9 mouse cellular contexts compared by ENCODE assay signal in the genomic region with DNA sequence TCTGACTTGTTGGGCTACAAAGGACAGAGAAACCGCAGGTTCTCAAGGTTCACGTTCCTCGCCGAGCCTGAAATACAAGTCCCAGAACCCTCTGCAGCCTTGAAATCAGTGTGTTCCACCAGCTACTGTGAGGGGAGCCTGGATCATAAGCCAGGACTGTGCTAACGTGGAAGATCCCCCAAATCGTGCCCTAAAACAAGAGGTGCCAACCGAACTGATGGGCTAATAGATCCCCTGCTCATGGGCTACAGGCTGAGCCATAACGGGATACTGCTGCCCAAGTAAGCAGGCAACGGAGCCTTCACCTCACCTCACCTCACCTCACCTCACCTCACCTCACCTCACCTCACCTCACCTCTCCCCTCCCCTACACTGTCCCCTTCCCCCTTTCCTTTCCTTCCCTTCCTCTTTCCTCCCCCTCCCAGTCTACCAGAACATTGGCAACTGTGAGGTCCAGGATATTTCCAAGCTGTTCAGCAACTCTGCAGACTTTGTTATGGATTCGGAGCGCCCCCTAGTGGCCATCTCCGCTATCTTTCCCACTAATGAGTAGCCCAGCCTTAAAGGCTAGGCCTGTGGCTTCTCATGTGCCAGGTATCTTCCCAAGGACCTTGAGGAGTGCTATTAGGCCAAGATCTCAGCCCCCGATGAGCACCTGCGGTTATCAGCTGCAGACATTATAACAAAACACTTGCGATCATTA. TPM values are rescaled to one million over a fixed set of nuclear protein-coding genes. Genes with fewer than 3 reads are reported as not detected.
DNase-seq lines count a peak whose midpoint lies in the region; ATAC-seq and TF ChIP-seq lines count a peak whose summit lies in the region.
"Had no signal": no experiment of that assay in that cellular context is flagged by ENCODE, and none has a peak within 500 bp of the region (broad histone marks: within the 10 kb centered on the region; RNA-seq: fewer than 3 reads in every experiment).

No protein-coding gene starts in this region.

- no peaks in the 10 kb centered on the region for H3K4me1 ChIP-seq in forebrain, embryonic 14.5 days (ENCODE audit: control insufficient read depth, insufficient read depth, low read length)
- H3K4me1 ChIP-seq in lung, embryonic 16.5 days (replicated peaks; ENCODE audit: control insufficient read depth, insufficient read depth, low read length) = peaks cover 7% of the 10 kb centered on the region; the same call in 1 of the 2 replicates

- H3K9ac ChIP-seq in forebrain, embryonic 14.5 days (ENCODE audit: low read length) = no peak overlapping the region
- H3K9ac ChIP-seq in lung, embryonic 16.5 days (ENCODE audit: low read length) = no peak overlapping the region

- TF ChIP-seq CTCF in layer of hippocampus, adult 2 months (conservative IDR thresholded peaks at IDR 0.05) = peak; percentile 84

- H3K36me3 ChIP-seq in forebrain, embryonic 14.5 days (ENCODE audit: control insufficient read depth, insufficient read depth, low read length) = no peaks in the 10 kb centered on the region
- H3K36me3 ChIP-seq in lung, embryonic 16.5 days (ENCODE audit: control insufficient read depth, insufficient read depth, low read length) = no peaks in the 10 kb centered on the region

- peak; percentile 83; the same call in 1 of the 2 replicates for ATAC-seq in cerebellum, adult (ENCODE audit: insufficient number of reproducible peaks, low FRiP score, low TSS enrichment)
- peak; percentile 87 for ATAC-seq in forebrain, embryonic 14.5 days
- peak; percentile 82 for ATAC-seq in lung, embryonic 16.5 days (ENCODE audit: low read depth)

- H3K4me3 ChIP-seq in forebrain, embryonic 14.5 days (ENCODE audit: low read depth, low read length) = no peak overlapping the region
- no peak overlapping the region for H3K4me3 ChIP-seq in layer of hippocampus, adult 2 months
- H3K4me3 ChIP-seq in lung, embryonic 16.5 days (ENCODE audit: low read length) = no peak overlapping the region

- no peak overlapping the region for H3K27ac ChIP-seq in forebrain, embryonic 14.5 days (ENCODE audit: low read depth, low read length)
- no peak overlapping the region for H3K27ac ChIP-seq in layer of hippocampus, adult 2 months
- no peak overlapping the region for H3K27ac ChIP-seq in lung, embryonic 16.5 days (ENCODE audit: low read length)
- H3K27ac ChIP-seq: macrophage had no signal

- peak; percentile 87 for DNase-seq in MN1 (ENCODE audit: low spot score)
- DNase-seq in forebrain, embryonic 14.5 days (ENCODE audit: low spot score) = peak; percentile 95
- DNase-seq in heart, postnatal 14 days = peak; percentile 86 to 92
- DNase-seq in layer of hippocampus, adult 2 months (ENCODE audit: low spot score in 2 of 2) = peak; percentile 87 to 94
- DNase-seq in right cerebral cortex, adult 18-20 months = peak; percentile 78
- peak; percentile 93 for DNase-seq in urinary bladder, postnatal 14 days (ENCODE audit: low spot score)

- H3K9me3 ChIP-seq in forebrain, embryonic 14.5 days (replicated peaks; ENCODE audit: control insufficient read depth, low read length) = no peaks in the 10 kb centered on the region
- H3K9me3 ChIP-seq in lung, embryonic 16.5 days (ENCODE audit: control insufficient read depth, low read length) = no peaks in the 10 kb centered on the region

- intact Hi-C loops in heart, postnatal 14 days (cut with DNase I) = loop anchor here (5.0 kb wide), 1 partner anchor 251 kb away; no protein-coding TSS in a partner anchor

- WGBS in forebrain, embryonic 14.5 days = 52% methylated on average over 15 of the region's 15 CpGs
- 33% methylated on average over 15 of the region's 15 CpGs for WGBS in lung, embryonic 16.5 days

- H3K4me2 ChIP-seq in forebrain, embryonic 14.5 days (ENCODE audit: low read length) = no peak overlapping the region
- H3K4me2 ChIP-seq in lung, embryonic 16.5 days (ENCODE audit: low read depth, low read length) = no peak overlapping the region

- no peaks in the 10 kb centered on the region for H3K27me3 ChIP-seq in forebrain, embryonic 14.5 days (replicated peaks; ENCODE audit: control insufficient read depth, insufficient read depth, low read length)
- no peaks in the 10 kb centered on the region for H3K27me3 ChIP-seq in lung, embryonic 16.5 days (ENCODE audit: control insufficient read depth, insufficient read depth, low read depth, low read length)

RNA-seq across cellular contexts. Expression of a gene that starts 36.0 kb away (rescaled TPM):
- polyA plus RNA-seq in forebrain, embryonic 14.5 days (2014; fragmentation: Nextera tagmentation; extraction: Ambion mirVana) = 21.9 and 23.1 TPM in 2 replicates
- 10 to 100 TPM; 21.8 to 22.3 TPM for total RNA-seq in heart, postnatal 14 days (2021)
- total RNA-seq in layer of hippocampus, adult 2 months (2021) = 10 to 100 TPM; 67.5 to 69.4 TPM
- polyA plus RNA-seq in lung, embryonic 16.5 days (2015; fragmentation: Nextera tagmentation; extraction: Ambion mirVana) = 3.6 and 4.3 TPM in 2 replicates
